Mouse (Mus musculus): Measurements from ENCODE around the gene Gucy2e. TPM values are rescaled to one million over a fixed set of nuclear protein-coding genes. Genes with fewer than 3 reads are reported as not detected.

Gucy2e gene
- polyA plus RNA-seq, 1 experiment from 2014 or later: 0.08 TPM

- Histone ChIP-seq H3K9ac (ENCODE audit: low read length) (no peak overlapping the region), H3K27ac (replicated peaks in 1 of 2; ENCODE audit: control insufficient read depth in 1 of 2, insufficient read depth in 1 of 2, low read depth in 2 of 2, low read length in 2 of 2) (no peak overlapping the region), H3K4me2 (ENCODE audit: low read length) (no peak overlapping the region), H3K9me3 (ENCODE audit: control insufficient read depth, low read length) (no peaks in the 10 kb centered on the region), H3K27me3 (ENCODE audit: control insufficient read depth, insufficient read depth, low read length) (0 out of 2 replicates have a peak, but pooled peaks cover 3% of the 10 kb centered on the region), H3K4me1 (ENCODE audit: control insufficient read depth in 2 of 2, insufficient read depth in 2 of 2, low read length in 2 of 2) (peaks cover 3 to 15% of the 10 kb centered on the region in 2 experiments; a peak in 3 of 4 replicates), H3K4me3 (ENCODE audit: control insufficient read depth in 1 of 2, insufficient read depth in 1 of 2, low read depth in 1 of 2, low read length in 2 of 2) (no peak overlapping the region), H3K36me3 (ENCODE audit: control insufficient read depth, insufficient read depth, low read length) (no peaks in the 10 kb centered on the region)
- 25% methylated on average over 4 of the region's 4 CpGs for WGBS
- ATAC-seq (ENCODE audit: insufficient number of reproducible peaks, insufficient read depth, low FRiP score, low read depth): peak; percentile 69
Measured at GRCm38 (mm10) chr11:69221070-69221469, 15.8 kb downstream of the Gucy2e start.

- no peak overlapping the region for H3K9ac ChIP-seq (ENCODE audit: low read length)
- H3K27ac ChIP-seq (replicated peaks in 1 of 2; ENCODE audit: control insufficient read depth in 1 of 2, insufficient read depth in 1 of 2, low read depth in 2 of 2, low read length in 2 of 2): no peak overlapping the region
- WGBS: 47% methylated on average over 1 of the region's 2 CpGs
- H3K4me1 ChIP-seq (ENCODE audit: control insufficient read depth in 2 of 2, insufficient read depth in 2 of 2, low read length in 2 of 2): peaks cover 3 to 15% of the 10 kb centered on the region in 2 experiments; a peak in 3 of 4 replicates
- H3K9me3 ChIP-seq (ENCODE audit: control insufficient read depth, low read length): no peaks in the 10 kb centered on the region
- no peak for ATAC-seq (ENCODE audit: insufficient number of reproducible peaks, insufficient read depth, low FRiP score, low read depth)
- H3K4me2 ChIP-seq (ENCODE audit: low read length): no peak overlapping the region
- H3K36me3 ChIP-seq (ENCODE audit: control insufficient read depth, insufficient read depth, low read length): no peaks in the 10 kb centered on the region
- no peak overlapping the region for H3K4me3 ChIP-seq (ENCODE audit: control insufficient read depth in 1 of 2, insufficient read depth in 1 of 2, low read depth in 1 of 2, low read length in 2 of 2)
- H3K27me3 ChIP-seq (ENCODE audit: control insufficient read depth, insufficient read depth, low read length): 0 out of 2 replicates have a peak, but pooled peaks cover 3% of the 10 kb centered on the region
Measured at GRCm38 (mm10) chr11:69218661-69219060, 18.2 kb downstream of the Gucy2e start.

GRCm38 (mm10) chr11:69217411-69217810 is 19.4 kb downstream of the Gucy2e start:
- Histone ChIP-seq H3K4me3 (ENCODE audit: control insufficient read depth in 1 of 2, insufficient read depth in 1 of 2, low read depth in 1 of 2, low read length in 2 of 2) (no peak overlapping the region), H3K27me3 (ENCODE audit: control insufficient read depth, insufficient read depth, low read length) (0 out of 2 replicates have a peak, but pooled peaks cover 3% of the 10 kb centered on the region)
- no peak for ATAC-seq (ENCODE audit: insufficient number of reproducible peaks, insufficient read depth, low FRiP score, low read depth)

GRCm38 (mm10) chr11:69211431-69211830 is 25.4 kb downstream of the Gucy2e start:
- no peak for ATAC-seq (ENCODE audit: insufficient number of reproducible peaks, insufficient read depth, low FRiP score, low read depth)
- no peaks in the 10 kb centered on the region for H3K9me3 ChIP-seq (ENCODE audit: control insufficient read depth, low read length)
- WGBS: 37% methylated on average over 2 of the region's 2 CpGs
- H3K4me2 ChIP-seq (ENCODE audit: low read length): peak overlapping the region; percentile 41
- no peaks in the 10 kb centered on the region; the same call in 1 of the 2 replicates for H3K27me3 ChIP-seq (ENCODE audit: control insufficient read depth, insufficient read depth, low read length)
- peak overlapping the region in 1 of 2 experiments; percentile 8; a peak in 1 of 4 replicates for H3K4me3 ChIP-seq (ENCODE audit: control insufficient read depth in 1 of 2, insufficient read depth in 1 of 2, low read depth in 1 of 2, low read length in 2 of 2)
- H3K27ac ChIP-seq (replicated peaks in 1 of 2; ENCODE audit: control insufficient read depth in 1 of 2, insufficient read depth in 1 of 2, low read depth in 2 of 2, low read length in 2 of 2): no peak overlapping the region
- H3K36me3 ChIP-seq (ENCODE audit: control insufficient read depth, insufficient read depth, low read length): no peaks in the 10 kb centered on the region
- H3K4me1 ChIP-seq (ENCODE audit: control insufficient read depth in 2 of 2, insufficient read depth in 2 of 2, low read length in 2 of 2): no peaks in the 10 kb centered on the region
- no peak overlapping the region for H3K9ac ChIP-seq (ENCODE audit: low read length)

More at GRCm38 (mm10) chr11:69217411-69217810, 19.4 kb downstream of the Gucy2e start:
- Histone ChIP-seq H3K9me3 (ENCODE audit: control insufficient read depth, low read length) (no peaks in the 10 kb centered on the region), H3K4me1 (ENCODE audit: control insufficient read depth in 2 of 2, insufficient read depth in 2 of 2, low read length in 2 of 2) (peaks cover 3 to 14% of the 10 kb centered on the region in 2 experiments; a peak in 3 of 4 replicates), H3K27ac (replicated peaks in 1 of 2; ENCODE audit: control insufficient read depth in 1 of 2, insufficient read depth in 1 of 2, low read depth in 2 of 2, low read length in 2 of 2) (no peak overlapping the region), H3K36me3 (ENCODE audit: control insufficient read depth, insufficient read depth, low read length) (no peaks in the 10 kb centered on the region), H3K9ac (ENCODE audit: low read length) (no peak overlapping the region), H3K4me2 (ENCODE audit: low read length) (no peak overlapping the region)
- WGBS: 86% methylated on average over 5 of the region's 5 CpGs

GRCm38 (mm10) chr11:69202469-69203230 is 34.2 kb downstream of the Gucy2e start:
- H3K9me3 ChIP-seq (ENCODE audit: control insufficient read depth, low read length): no peaks in the 10 kb centered on the region
- no peak overlapping the region for H3K27ac ChIP-seq (replicated peaks in 1 of 2; ENCODE audit: control insufficient read depth in 1 of 2, insufficient read depth in 1 of 2, low read depth in 2 of 2, low read length in 2 of 2)
- H3K9ac ChIP-seq (ENCODE audit: low read length): no peak overlapping the region
- WGBS: 62% methylated on average over 13 of the region's 13 CpGs
- H3K27me3 ChIP-seq (ENCODE audit: control insufficient read depth, insufficient read depth, low read length): peaks cover 4% of the 10 kb centered on the region
- peaks cover 0 to 6% of the 10 kb centered on the region in 2 experiments; a peak in 1 of 4 replicates for H3K4me1 ChIP-seq (ENCODE audit: control insufficient read depth in 2 of 2, insufficient read depth in 2 of 2, low read length in 2 of 2)
- H3K4me3 ChIP-seq (ENCODE audit: control insufficient read depth in 1 of 2, insufficient read depth in 1 of 2, low read depth in 1 of 2, low read length in 2 of 2): no peak overlapping the region
- ATAC-seq (ENCODE audit: insufficient number of reproducible peaks, insufficient read depth, low FRiP score, low read depth): no peak
- no peak overlapping the region for H3K4me2 ChIP-seq (ENCODE audit: low read length)
- no peaks in the 10 kb centered on the region for H3K36me3 ChIP-seq (ENCODE audit: control insufficient read depth, insufficient read depth, low read length)

GRCm38 (mm10) chr11:69200231-69200630 is 36.6 kb downstream of the Gucy2e start:
- Histone ChIP-seq H3K27ac (replicated peaks in 1 of 2; ENCODE audit: control insufficient read depth in 1 of 2, insufficient read depth in 1 of 2, low read depth in 2 of 2, low read length in 2 of 2) (no peak overlapping the region), H3K27me3 (ENCODE audit: control insufficient read depth, insufficient read depth, low read length) (peaks cover 23% of the 10 kb centered on the region), H3K4me1 (ENCODE audit: control insufficient read depth in 2 of 2, insufficient read depth in 2 of 2, low read length in 2 of 2) (peaks cover 6 to 14% of the 10 kb centered on the region in 2 experiments; a peak in 3 of 4 replicates), H3K9ac (ENCODE audit: low read length) (no peak overlapping the region), H3K4me3 (ENCODE audit: control insufficient read depth in 1 of 2, insufficient read depth in 1 of 2, low read depth in 1 of 2, low read length in 2 of 2) (no peak overlapping the region), H3K9me3 (ENCODE audit: control insufficient read depth, low read length) (no peaks in the 10 kb centered on the region), H3K4me2 (ENCODE audit: low read length) (no peak overlapping the region), H3K36me3 (ENCODE audit: control insufficient read depth, insufficient read depth, low read length) (no peaks in the 10 kb centered on the region)
- ATAC-seq (ENCODE audit: insufficient number of reproducible peaks, insufficient read depth, low FRiP score, low read depth): no peak
- WGBS: 26% methylated on average over 6 of the region's 6 CpGs

GRCm38 (mm10) chr11:69199251-69199650 is 37.6 kb downstream of the Gucy2e start:
- Histone ChIP-seq H3K27me3 (ENCODE audit: control insufficient read depth, insufficient read depth, low read length) (peaks cover 23% of the 10 kb centered on the region), H3K4me3 (ENCODE audit: control insufficient read depth in 1 of 2, insufficient read depth in 1 of 2, low read depth in 1 of 2, low read length in 2 of 2) (no peak overlapping the region), H3K36me3 (ENCODE audit: control insufficient read depth, insufficient read depth, low read length) (no peaks in the 10 kb centered on the region), H3K27ac (replicated peaks in 1 of 2; ENCODE audit: control insufficient read depth in 1 of 2, insufficient read depth in 1 of 2, low read depth in 2 of 2, low read length in 2 of 2) (no peak overlapping the region), H3K9me3 (ENCODE audit: control insufficient read depth, low read length) (no peaks in the 10 kb centered on the region), H3K9ac (ENCODE audit: low read length) (no peak overlapping the region), H3K4me2 (ENCODE audit: low read length) (no peak overlapping the region), H3K4me1 (ENCODE audit: control insufficient read depth in 2 of 2, insufficient read depth in 2 of 2, low read length in 2 of 2) (peaks cover 6 to 14% of the 10 kb centered on the region in 2 experiments; a peak in 3 of 4 replicates)
- 94% methylated on average over 1 of the region's 1 CpGs for WGBS
- ATAC-seq (ENCODE audit: insufficient number of reproducible peaks, insufficient read depth, low FRiP score, low read depth): no peak
